ENCODE assay signal across 7 mouse cellular contexts in genomic region chr14:103069465-103069863, GRCm38 (mm10). TPM values are rescaled to one million over a fixed set of nuclear protein-coding genes. Genes with fewer than 3 reads are reported as not detected.
DNase-seq lines count a peak whose midpoint lies in the region; ATAC-seq and TF ChIP-seq lines count a peak whose summit lies in the region.

No protein-coding gene starts in this region.

- 14% methylated on average over 12 of the region's 12 CpGs for WGBS in lung, embryonic 16.5 days
- 15% methylated on average over 12 of the region's 12 CpGs for WGBS in intestine, postnatal 0 days
- WGBS in neural tube, embryonic 13.5 days = 16% methylated on average over 12 of the region's 12 CpGs

- ATAC-seq in lung, embryonic 16.5 days (ENCODE audit: low read depth) = no peak
- no peak for ATAC-seq in intestine, postnatal 0 days
- no peak; the same call in 1 of the 2 replicates for ATAC-seq in neural tube, embryonic 13.5 days (ENCODE audit: low read depth)

- H3K27me3 ChIP-seq in lung, embryonic 16.5 days (ENCODE audit: control insufficient read depth, insufficient read depth, low read depth, low read length) = no peaks in the 10 kb centered on the region
- no peaks in the 10 kb centered on the region for H3K27me3 ChIP-seq in intestine, postnatal 0 days (replicated peaks; ENCODE audit: control insufficient read depth, insufficient read depth, low read length)
- no peaks in the 10 kb centered on the region for H3K27me3 ChIP-seq in neural tube, embryonic 13.5 days

- peak overlapping the region; percentile 94 for H3K4me2 ChIP-seq in lung, embryonic 16.5 days (ENCODE audit: low read depth, low read length)
- peak overlapping the region; percentile 90 for H3K4me2 ChIP-seq in intestine, postnatal 0 days (replicated peaks; ENCODE audit: low read depth)
- H3K4me2 ChIP-seq in neural tube, embryonic 13.5 days = peak overlapping the region; percentile 67

- H3K9me3 ChIP-seq in lung, embryonic 16.5 days (ENCODE audit: control insufficient read depth, low read length) = no peaks in the 10 kb centered on the region
- H3K9me3 ChIP-seq in intestine, postnatal 0 days (ENCODE audit: control insufficient read depth) = no peaks in the 10 kb centered on the region
- H3K9me3 ChIP-seq in neural tube, embryonic 13.5 days = no peaks in the 10 kb centered on the region

- peak overlapping the region; percentile 87 for H3K27ac ChIP-seq in lung, embryonic 16.5 days (ENCODE audit: low read length)
- H3K27ac ChIP-seq in embryonic fibroblast, embryonic 13.5 days (ENCODE audit: insufficient read depth, low read length) = peak overlapping the region; percentile 84
- peak overlapping the region; percentile 80 for H3K27ac ChIP-seq in intestine, postnatal 0 days (ENCODE audit: low read depth, low read length)
- H3K27ac ChIP-seq in neural tube, embryonic 13.5 days (replicated peaks) = peak overlapping the region; percentile 74

- peak overlapping the region; percentile 81 for H3K4me3 ChIP-seq in lung, embryonic 16.5 days (ENCODE audit: low read length)
- H3K4me3 ChIP-seq in embryonic fibroblast, embryonic 13.5 days (ENCODE audit: insufficient read depth, low read length) = peak overlapping the region; percentile 37
- peak overlapping the region; percentile 77 for H3K4me3 ChIP-seq in intestine, postnatal 0 days (ENCODE audit: low read depth, low read length)
- peak overlapping the region; percentile 71 for H3K4me3 ChIP-seq in neural tube, embryonic 13.5 days

- no peak for TF ChIP-seq CTCF in embryonic fibroblast, embryonic 13.5 days (IDR thresholded peaks at IDR 0.05; ENCODE audit: borderline replicate concordance, insufficient read depth, low read length)
- no peak for TF ChIP-seq CTCF in intestine, postnatal 0 days (IDR thresholded peaks at IDR 0.05; ENCODE audit: low read depth)

- TF ChIP-seq POLR2A in embryonic fibroblast, embryonic 13.5 days (IDR thresholded peaks at IDR 0.05; ENCODE audit: low read depth, low read length) = no peak

- no peak for DNase-seq in lung, postnatal 36 days
- DNase-seq in embryo, embryonic 11 days = no peak
- DNase-seq in left cerebral cortex, postnatal 10 days (ENCODE audit: extremely low spot score in 1 of 2, low spot score in 2 of 2) = no peak

- H3K4me1 ChIP-seq in lung, embryonic 16.5 days (replicated peaks; ENCODE audit: control insufficient read depth, insufficient read depth, low read length) = peaks cover 7% of the 10 kb centered on the region
- peaks cover 4% of the 10 kb centered on the region; the same call in 1 of the 2 replicates for H3K4me1 ChIP-seq in embryonic fibroblast, embryonic 13.5 days (ENCODE audit: control insufficient read depth, insufficient read depth, low read length)
- no peaks in the 10 kb centered on the region for H3K4me1 ChIP-seq in intestine, postnatal 0 days (replicated peaks; ENCODE audit: control insufficient read depth, insufficient read depth, low read length)
- H3K4me1 ChIP-seq in neural tube, embryonic 13.5 days (replicated peaks) = peaks cover 13% of the 10 kb centered on the region

- peak overlapping the region; percentile 84 for H3K9ac ChIP-seq in lung, embryonic 16.5 days (ENCODE audit: low read length)
- peak overlapping the region; percentile 79 for H3K9ac ChIP-seq in intestine, postnatal 0 days (ENCODE audit: low read depth, low read length)
- H3K9ac ChIP-seq in neural tube, embryonic 13.5 days = peak overlapping the region; percentile 78

- H3K36me3 ChIP-seq in lung, embryonic 16.5 days (ENCODE audit: control insufficient read depth, insufficient read depth, low read length) = peaks cover 14% of the 10 kb centered on the region
- H3K36me3 ChIP-seq in intestine, postnatal 0 days (ENCODE audit: control insufficient read depth, insufficient read depth) = peaks cover 18% of the 10 kb centered on the region; the same call in 1 of the 2 replicates
- H3K36me3 ChIP-seq in neural tube, embryonic 13.5 days = peaks cover 17% of the 10 kb centered on the region

- intact Hi-C loops in left cerebral cortex, postnatal 10 days (cut with DNase I) = no loop called here

RNA-seq across cellular contexts. Expression of gene Cln5, which starts 0.6 kb away (rescaled TPM):
- polyA plus RNA-seq in lung, embryonic 16.5 days (2015; fragmentation: Nextera tagmentation; extraction: Ambion mirVana) = 30.2 and 32.5 TPM in 2 replicates
- 50.8 and 52.9 TPM in 2 replicates for polyA plus RNA-seq in embryonic fibroblast, embryonic 13.5 days (2011; ENCODE audit: insufficient read length, low read depth, missing spikeins)
- 15.7 and 17.1 TPM in 2 replicates for polyA plus RNA-seq in intestine, postnatal 0 days (2015; fragmentation: Nextera tagmentation; extraction: Ambion mirVana)
- 16.2 and 18.1 TPM in 2 replicates for polyA plus RNA-seq in neural tube, embryonic 13.5 days (2015; fragmentation: Nextera tagmentation; extraction: Ambion mirVana)
- total RNA-seq in left cerebral cortex, postnatal 10 days (2021) = 1 to 10 TPM; 5.9 to 6.0 TPM

RNA-seq across cellular contexts. Expression of gene Acod1, which starts 22.7 kb away (rescaled TPM):
- polyA plus RNA-seq in lung, embryonic 16.5 days (2015; fragmentation: Nextera tagmentation; extraction: Ambion mirVana) = not detected in 2 replicates
- not detected in 2 replicates for polyA plus RNA-seq in embryonic fibroblast, embryonic 13.5 days (2011; ENCODE audit: insufficient read length, low read depth, missing spikeins)
- polyA plus RNA-seq in intestine, postnatal 0 days (2015; fragmentation: Nextera tagmentation; extraction: Ambion mirVana) = not detected in 2 replicates
- polyA plus RNA-seq in neural tube, embryonic 13.5 days (2015; fragmentation: Nextera tagmentation; extraction: Ambion mirVana) = not detected in 2 replicates
- not detected for total RNA-seq in left cerebral cortex, postnatal 10 days (2021)

RNA-seq across cellular contexts. Expression of gene Fbxl3, which starts 29.9 kb away (rescaled TPM):
- 22.6 and 24.7 TPM in 2 replicates for polyA plus RNA-seq in lung, embryonic 16.5 days (2015; fragmentation: Nextera tagmentation; extraction: Ambion mirVana)
- polyA plus RNA-seq in embryonic fibroblast, embryonic 13.5 days (2011; ENCODE audit: insufficient read length, low read depth, missing spikeins) = 59.0 and 66.4 TPM in 2 replicates
- polyA plus RNA-seq in intestine, postnatal 0 days (2015; fragmentation: Nextera tagmentation; extraction: Ambion mirVana) = 21.7 and 22.1 TPM in 2 replicates
- 25.0 and 26.5 TPM in 2 replicates for polyA plus RNA-seq in neural tube, embryonic 13.5 days (2015; fragmentation: Nextera tagmentation; extraction: Ambion mirVana)
- total RNA-seq in left cerebral cortex, postnatal 10 days (2021) = 10 to 100 TPM; 62.5 to 70.3 TPM
